Mouse (Mus musculus): Measurements from ENCODE around the gene Mis18a.

GRCm38 (mm10) chr16:90724051-90724450, 3.2 kb downstream of the Mis18a start:
- no peak for TF ChIP-seq ZC3H11A (IDR thresholded peaks at IDR 0.05; ENCODE audit: borderline replicate concordance, low read depth, low read length)
- no peak for TF ChIP-seq ZNF384 (IDR thresholded peaks at IDR 0.05; ENCODE audit: low read depth, low read length)
- TF ChIP-seq MAFK (IDR thresholded peaks at IDR 0.05; ENCODE audit: insufficient read depth, low read depth, low read length) = no peak

Data from ES-E14 (cell line).